Mouse (Mus musculus): ENCODE results near the gene Lpin3. TPM values are rescaled to one million over a fixed set of nuclear protein-coding genes. Genes with fewer than 3 reads are reported as not detected.

The Lpin3 gene
- polyA plus RNA-seq (2014; fragmentation: Illumina TruSeq; extraction: RNeasy Lipid Tissue Mini Kit (QIAGEN cat#74804); ENCODE audit: low read depth, low replicate concordance) = 0.69 TPM

GRCm38 (mm10) chr2:160880453-160881195 lies at the start of gene Lpin3:
Gene Lpin3 (plus strand): TSS chr2:160880670.

GRCm38 (mm10) chr2:160872890-160873382 lies 7.5 kb upstream of the Lpin3 start, which contains the start of gene Zhx3:
Gene Zhx3 (minus strand): TSS chr2:160872998.

GRCm38 (mm10) chr2:160912231-160912671 lies 31.8 kb downstream of the Lpin3 start, which contains the start of gene Emilin3:
Gene Emilin3 (minus strand): TSS chr2:160912328.

Other genes with a start within 250 kb of the Lpin3 start
- gene Top1, start 234.8 kb upstream of the Lpin3 start, polyA plus RNA-seq (2014; fragmentation: Illumina TruSeq; extraction: RNeasy Lipid Tissue Mini Kit (QIAGEN cat#74804); ENCODE audit: low read depth, low replicate concordance) = 102 TPM
- gene Plcg1, start 149.4 kb upstream of the Lpin3 start, polyA plus RNA-seq (2014; fragmentation: Illumina TruSeq; extraction: RNeasy Lipid Tissue Mini Kit (QIAGEN cat#74804); ENCODE audit: low read depth, low replicate concordance) = 6.2 TPM
- gene Zhx3, start 7.7 kb upstream of the Lpin3 start, polyA plus RNA-seq (2014; fragmentation: Illumina TruSeq; extraction: RNeasy Lipid Tissue Mini Kit (QIAGEN cat#74804); ENCODE audit: low read depth, low replicate concordance) = 33.8 TPM
- 0.74 TPM for gene Emilin3, start 31.7 kb downstream of the Lpin3 start, polyA plus RNA-seq (2014; fragmentation: Illumina TruSeq; extraction: RNeasy Lipid Tissue Mini Kit (QIAGEN cat#74804); ENCODE audit: low read depth, low replicate concordance)
- 13.2 TPM for gene Chd6, start 228.4 kb downstream of the Lpin3 start, polyA plus RNA-seq (2014; fragmentation: Illumina TruSeq; extraction: RNeasy Lipid Tissue Mini Kit (QIAGEN cat#74804); ENCODE audit: low read depth, low replicate concordance)

Data from testis, adult 10 weeks (tissue).